Mouse (Mus musculus) limb, embryonic 14.5 days (tissue): ENCODE results near the gene Triml1. TPM values are rescaled to one million over a fixed set of nuclear protein-coding genes. Genes with fewer than 3 reads are reported as not detected.

Experiments used
- ATAC-seq: fragments of 200-750 bp; cut with Nextera tagmentation; 2 replicates; pipeline ENCODE4 v1.8.0; 2017; ENCODE audit warnings: low read depth, moderate number of reproducible peaks, moderate TSS enrichment; ENCODE audit not compliant: low FRiP score
- DNase-seq: peaks from one replicate; pipeline ENCODE4 v3.0.0-alpha.2; 2015; ENCODE audit warnings: low spot score
- H3K27ac ChIP-seq: fragments of 300-500 bp; sonication (generic); replicated peaks from 2 replicates; pipeline ENCODE4 v1.5.1; 2014; ENCODE audit warnings: low read depth, mild to moderate bottlenecking, low read length, moderate library complexity, mixed read lengths
- H3K27me3 ChIP-seq: fragments of 300-500 bp; sonication (generic); 2 replicates; pipeline ENCODE4 v1.6.1; 2014; ENCODE audit warnings: low read length, mixed read lengths; ENCODE audit not compliant: control insufficient read depth, insufficient read depth
- H3K36me3 ChIP-seq: fragments of 300-500 bp; sonication (generic); 2 replicates; pipeline ENCODE4 v1.6.1; 2014; ENCODE audit warnings: mild to moderate bottlenecking, low read length, moderate library complexity, mixed read lengths; ENCODE audit not compliant: control insufficient read depth, insufficient read depth
- H3K4me1 ChIP-seq: fragments of 300-500 bp; sonication (generic); 2 replicates; pipeline ENCODE4 v1.6.1; 2014; ENCODE audit warnings: antibody characterized with exemption, low read length, mixed read lengths; ENCODE audit not compliant: control insufficient read depth, insufficient read depth
- H3K4me2 ChIP-seq: fragments of 300-500 bp; sonication (generic); replicated peaks from 2 replicates; pipeline ENCODE4 v1.6.1; 2014; ENCODE audit warnings: low read depth, mild to moderate bottlenecking, low read length, moderate library complexity; ENCODE audit not compliant: severe bottlenecking
- H3K4me3 ChIP-seq: fragments of 300-500 bp; sonication (generic); replicated peaks from 2 replicates; pipeline ENCODE4 v1.5.1; 2014; ENCODE audit warnings: low read length
- H3K9ac ChIP-seq: fragments of 300-500 bp; sonication (generic); 2 replicates; pipeline ENCODE4 v1.6.1; 2014; ENCODE audit warnings: mild to moderate bottlenecking, low read depth, low read length, moderate library complexity; ENCODE audit not compliant: severe bottlenecking
- H3K9me3 ChIP-seq: fragments of 300-500 bp; sonication (generic); 2 replicates; pipeline ENCODE4 v1.6.1; 2016; ENCODE audit warnings: low read length; ENCODE audit not compliant: control insufficient read depth
- POLR2A ChIP-seq: fragments of 200-500 bp; IDR thresholded peaks from 2 replicates; pipeline ENCODE4 v1.8.0; 2012; ENCODE audit warnings: inconsistent platforms, mild to moderate bottlenecking, moderate library complexity, borderline replicate concordance; ENCODE audit not compliant: insufficient read depth, insufficient read length; ENCODE audit errors: extremely low read depth
- WGBS: fragments of 180-500 bp; shearing (Covaris S2); extraction: QIAGEN DNeasy Blood & Tissue Kit; methylation state at CpG from one replicate; pipeline ENCODE4 v1.1.7; 2014; 5-methylcytosine and 5-hydroxymethylcytosine counted together
- polyA plus RNA-seq, 2 experiments: library from polyadenylated mRNA; depleted of rRNA in 1 of 2; stranded (reverse) in 1 of 2; unstranded in 1 of 2; fragments of >200 nt; fragmentation: Nextera tagmentation in 1 of 2; extraction: Ambion mirVana in 1 of 2; gene quantifications; 2 replicates each; pipeline versions ENCODE4 v1.2.1 to v1.2.3; 2012 to 2014

The Triml1 gene
- polyA plus RNA-seq, 2 experiments = not detected

- ATAC-seq = no peak
- Histone ChIP-seq H3K9me3 (no peaks in the 10 kb centered on the region), H3K9ac (no peak overlapping the region), H3K4me3 (no peak overlapping the region), H3K36me3 (no peaks in the 10 kb centered on the region), H3K27ac (no peak overlapping the region), H3K4me1 (no peaks in the 10 kb centered on the region), H3K4me2 (no peak overlapping the region), H3K27me3 (no peaks in the 10 kb centered on the region)
- WGBS = 88% methylated on average over 9 of the region's 9 CpGs
- TF ChIP-seq POLR2A = no peak
- DNase-seq = no peak
Measured at GRCm38 (mm10) chr8:43149307-43149706, 8.0 kb upstream of the Triml1 start.

- H3K9me3 ChIP-seq = no peaks in the 10 kb centered on the region
- H3K36me3 ChIP-seq = no peaks in the 10 kb centered on the region
- H3K4me2 ChIP-seq = no peak overlapping the region
- H3K27me3 ChIP-seq = no peaks in the 10 kb centered on the region
- no peak for TF ChIP-seq POLR2A
- WGBS = 82% methylated on average over 4 of the region's 4 CpGs
- ATAC-seq (no peak), DNase-seq (no peak)
- no peak overlapping the region for H3K9ac ChIP-seq
- no peak overlapping the region for H3K4me3 ChIP-seq
- no peak overlapping the region for H3K27ac ChIP-seq
- no peaks in the 10 kb centered on the region for H3K4me1 ChIP-seq
Measured at GRCm38 (mm10) chr8:43111205-43111827, 30.0 kb downstream of the Triml1 start.

Other genes starting within 250 kb of the Triml1 start
- not detected in 2 replicates for gene Triml2, start 39.1 kb upstream of the Triml1 start, polyA plus RNA-seq (2012; rRNA removed)
- gene Triml2, start 39.1 kb upstream of the Triml1 start, polyA plus RNA-seq (2014; fragmentation: Nextera tagmentation; extraction: Ambion mirVana) = not detected in 2 replicates
- gene Zfp42, start 165.5 kb upstream of the Triml1 start, polyA plus RNA-seq (2012; rRNA removed) = 0.04 and 0.05 TPM in 2 replicates
- gene Zfp42, start 165.5 kb upstream of the Triml1 start, polyA plus RNA-seq (2014; fragmentation: Nextera tagmentation; extraction: Ambion mirVana) = 0.10 and 0.18 TPM in 2 replicates